In genomic region chr4:129248243-129248767, GRCm38 (mm10) we compare ENCODE assay signal across 8 mouse cellular contexts. TPM values are rescaled to one million over a fixed set of nuclear protein-coding genes. Genes with fewer than 3 reads are reported as not detected.
DNase-seq lines count a peak whose midpoint lies in the region; ATAC-seq and TF ChIP-seq lines count a peak whose summit lies in the region.

No protein-coding gene starts in this region.

- under 1% methylated on average over 42 of the region's 74 CpGs for WGBS in intestine, embryonic 14.5 days

- TF ChIP-seq POLR2A in cortical plate, adult 2 months (IDR thresholded peaks at IDR 0.05; ENCODE audit: extremely low read depth, insufficient read depth, low read length): no peak

- H3K4me2 ChIP-seq in intestine, embryonic 14.5 days (ENCODE audit: low read length): peak overlapping the region; percentile 88

- H3K9me3 ChIP-seq in intestine, embryonic 14.5 days (ENCODE audit: control insufficient read depth, low read length): no peaks in the 10 kb centered on the region

- peak overlapping the region; percentile 60 for H3K9ac ChIP-seq in intestine, embryonic 14.5 days (ENCODE audit: low read length)

- no peak for DNase-seq in left cerebral cortex, adult 2 months (ENCODE audit: extremely low spot score in 1 of 2, low spot score in 2 of 2)
- DNase-seq in left cerebral cortex, postnatal 25 days (ENCODE audit: low spot score in 2 of 2): no peak
- no peak for DNase-seq in intestine, embryonic 14.5 days (ENCODE audit: low spot score)
- peak; percentile 65 for DNase-seq in lung, postnatal 36 days
- no peak for DNase-seq in right cerebral cortex, postnatal 25 days
- no peak for DNase-seq in frontal cortex, postnatal 36 days (ENCODE audit: low spot score in 2 of 2)

- intact Hi-C loops in left cerebral cortex, adult 2 months (cut with DNase I): no loop called here
- intact Hi-C loops in left cerebral cortex, postnatal 25 days (cut with DNase I): no loop called here

- H3K4me1 ChIP-seq in cortical plate, adult 2 months (ENCODE audit: control insufficient read depth, insufficient read depth, low read length): no peaks in the 10 kb centered on the region
- peaks cover 12% of the 10 kb centered on the region; the same call in 1 of the 2 replicates for H3K4me1 ChIP-seq in intestine, embryonic 14.5 days (replicated peaks; ENCODE audit: control insufficient read depth, insufficient read depth, low read length)

- TF ChIP-seq CTCF in left cerebral cortex, adult 2 months (IDR thresholded peaks at IDR 0.05): no peak
- TF ChIP-seq CTCF in cortical plate, adult 2 months (IDR thresholded peaks at IDR 0.05; ENCODE audit: extremely low read depth, insufficient read depth, low read length): no peak

- H3K36me3 ChIP-seq in intestine, embryonic 14.5 days (ENCODE audit: control insufficient read depth, insufficient read depth, low read length): no peaks in the 10 kb centered on the region

- peak overlapping the region; percentile 46 for H3K4me3 ChIP-seq in left cerebral cortex, adult 2 months
- H3K4me3 ChIP-seq in cortical plate, adult 2 months (ENCODE audit: insufficient read depth, low read length): peak overlapping the region; percentile 23
- H3K4me3 ChIP-seq in intestine, embryonic 14.5 days (ENCODE audit: low read depth, low read length): peak overlapping the region; percentile 66

- no peak for ATAC-seq in intestine, embryonic 14.5 days (replicated peaks; ENCODE audit: low FRiP score, low TSS enrichment, low read depth)
- ATAC-seq in inflammation-experienced regulatory T-cells, adult 6 months: no peak

- H3K27me3 ChIP-seq in intestine, embryonic 14.5 days (replicated peaks; ENCODE audit: control insufficient read depth, insufficient read depth, low read length): peaks cover 36% of the 10 kb centered on the region

- peak overlapping the region; percentile 55; the same call in 1 of the 2 replicates for H3K27ac ChIP-seq in left cerebral cortex, adult 2 months
- no peak overlapping the region for H3K27ac ChIP-seq in cortical plate, adult 2 months (ENCODE audit: insufficient read depth, low read length)
- H3K27ac ChIP-seq in intestine, embryonic 14.5 days (ENCODE audit: low read depth): peak overlapping the region; percentile 59

RNA-seq across cellular contexts. Expression of gene C77080, which starts 12.9 kb away (rescaled TPM):
- 10 to 100 TPM; 22.5 to 25.9 TPM for total RNA-seq in left cerebral cortex, adult 2 months (2021)
- total RNA-seq in left cerebral cortex, postnatal 25 days (2021): 10 to 100 TPM; 19.5 to 28.2 TPM
- polyA plus RNA-seq in cortical plate, adult 2 months (2012; rRNA removed): 14.4 and 15.0 TPM in 2 replicates
- polyA plus RNA-seq in intestine, embryonic 14.5 days (2014; fragmentation: Nextera tagmentation; extraction: Ambion mirVana): 7.2 and 7.4 TPM in 2 replicates
- under 1 TPM; 0.21 to 0.25 (median 0.24) TPM for polyA plus RNA-seq in inflammation-experienced regulatory T-cells, adult 6 months (2017; shearing (Covaris generic))

RNA-seq across cellular contexts. Expression of gene Sync, which starts 39.1 kb away (rescaled TPM):
- total RNA-seq in left cerebral cortex, adult 2 months (2021): 1 to 10 TPM; 1.8 to 2.2 TPM
- total RNA-seq in left cerebral cortex, postnatal 25 days (2021): 1 to 10 TPM; 1.4 to 1.6 TPM
- polyA plus RNA-seq in cortical plate, adult 2 months (2012; rRNA removed): 0.98 and 1.1 TPM in 2 replicates
- polyA plus RNA-seq in intestine, embryonic 14.5 days (2014; fragmentation: Nextera tagmentation; extraction: Ambion mirVana): 1.3 and 2.1 TPM in 2 replicates
- under 1 TPM; 0.45 to 0.49 (median 0.47) TPM for polyA plus RNA-seq in inflammation-experienced regulatory T-cells, adult 6 months (2017; shearing (Covaris generic))

RNA-seq across cellular contexts. Expression of gene Yars, which starts 58.7 kb away (rescaled TPM):
- 10 to 100 TPM; 87.4 to 93.1 TPM for total RNA-seq in left cerebral cortex, adult 2 months (2021)
- 10 to 100 TPM; 85.3 to 96.2 TPM for total RNA-seq in left cerebral cortex, postnatal 25 days (2021)
- 76.3 and 79.9 TPM in 2 replicates for polyA plus RNA-seq in cortical plate, adult 2 months (2012; rRNA removed)
- 92.9 and 97.2 TPM in 2 replicates for polyA plus RNA-seq in intestine, embryonic 14.5 days (2014; fragmentation: Nextera tagmentation; extraction: Ambion mirVana)
- polyA plus RNA-seq in inflammation-experienced regulatory T-cells, adult 6 months (2017; shearing (Covaris generic)): 10 to 100 TPM; 32.7 to 36.8 (median 35.7) TPM

RNA-seq across cellular contexts. Expression of gene S100pbp, which starts 58.8 kb away (rescaled TPM):
- total RNA-seq in left cerebral cortex, adult 2 months (2021): 10 to 100 TPM; 33.9 to 34.5 TPM
- total RNA-seq in left cerebral cortex, postnatal 25 days (2021): 10 to 100 TPM; 37.8 to 41.2 TPM
- polyA plus RNA-seq in cortical plate, adult 2 months (2012; rRNA removed): 24.3 and 24.4 TPM in 2 replicates
- polyA plus RNA-seq in intestine, embryonic 14.5 days (2014; fragmentation: Nextera tagmentation; extraction: Ambion mirVana): 14.6 and 19.5 TPM in 2 replicates
- 10 to 100 TPM; 18.2 to 30.2 (median 23.3) TPM for polyA plus RNA-seq in inflammation-experienced regulatory T-cells, adult 6 months (2017; shearing (Covaris generic))
